Mouse (Mus musculus): ENCODE measurements around the gene Teddm1a.

DNA sequence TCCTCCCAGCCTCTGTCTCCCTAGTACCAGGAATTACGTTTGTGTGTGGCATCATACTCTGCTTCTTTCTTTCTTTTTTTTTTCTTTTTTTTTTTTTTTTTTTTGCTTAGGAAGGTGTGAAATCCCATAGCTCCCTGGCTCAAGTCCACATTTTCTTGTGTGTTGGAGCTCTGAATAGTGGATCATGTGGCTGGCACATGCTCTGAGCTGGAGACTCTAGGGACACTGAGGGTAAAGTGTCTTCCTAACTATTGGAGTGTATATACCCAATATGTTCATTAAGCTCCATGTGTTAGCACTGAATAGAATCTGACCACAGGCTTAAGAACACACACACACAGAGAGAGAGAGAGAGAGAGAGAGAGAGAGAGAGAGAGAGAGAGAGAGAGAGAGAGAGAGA lies 42.2 kb downstream of the Teddm1a start:
- no peak for TF ChIP-seq CTCF (IDR thresholded peaks at IDR 0.05; ENCODE audit: low read depth, low read length)
- no peak for TF ChIP-seq POLR2AphosphoS5 (IDR thresholded peaks at IDR 0.05; ENCODE audit: insufficient replicate concordance, low read depth, low read length)
- TF ChIP-seq TAL1 (conservative IDR thresholded peaks at IDR 0.05; ENCODE audit: low read depth, low read length) = no peak
- TF ChIP-seq GATA1 (IDR thresholded peaks at IDR 0.05; ENCODE audit: borderline replicate concordance, low read length) = no peak

Measured in G1E (cell line).